Mouse (Mus musculus) embryonic fibroblast, embryonic 13.5 days (primary cell): ENCODE measurements at regions not wholly inside any gene's neighbourhood (a gene's known extent, or its start where the extent isn't known, plus 50 kb on each side); places are given as distances from the start of the nearest gene placed in this dataset.

Source experiments
- H3K27ac ChIP-seq: 2 replicates; pipeline ENCODE4 v1.5.1; 2012; ENCODE audit warnings: low read length, control low read depth, inconsistent platforms; ENCODE audit not compliant: insufficient read depth
- H3K4me1 ChIP-seq: 2 replicates; pipeline ENCODE4 v1.6.1; 2011; ENCODE audit warnings: low read length; ENCODE audit not compliant: control insufficient read depth, insufficient read depth
- H3K4me3 ChIP-seq: 2 replicates; pipeline ENCODE4 v1.5.1; 2011; ENCODE audit warnings: mild to moderate bottlenecking, control low read depth, low read length; ENCODE audit not compliant: insufficient read depth
- CTCF ChIP-seq: IDR thresholded peaks from 2 replicates; pipeline ENCODE4 v1.5.1; 2011; ENCODE audit warnings: mild to moderate bottlenecking, control low read depth, low read length, moderate library complexity, borderline replicate concordance; ENCODE audit not compliant: insufficient read depth
- POLR2A ChIP-seq: IDR thresholded peaks from 2 replicates; pipeline ENCODE4 v1.6.1; 2011; ENCODE audit warnings: low read depth, mild to moderate bottlenecking, control low read depth, low read length, moderate library complexity

GRCm38 (mm10) chr3:151384850-151385249 is 52.8 kb upstream of the Adgrl4 start:
- no peak for TF ChIP-seq CTCF
- TF ChIP-seq POLR2A: no peak
- no peak overlapping the region for H3K27ac ChIP-seq
- no peak overlapping the region for H3K4me3 ChIP-seq
- no peaks in the 10 kb centered on the region for H3K4me1 ChIP-seq

DNA sequence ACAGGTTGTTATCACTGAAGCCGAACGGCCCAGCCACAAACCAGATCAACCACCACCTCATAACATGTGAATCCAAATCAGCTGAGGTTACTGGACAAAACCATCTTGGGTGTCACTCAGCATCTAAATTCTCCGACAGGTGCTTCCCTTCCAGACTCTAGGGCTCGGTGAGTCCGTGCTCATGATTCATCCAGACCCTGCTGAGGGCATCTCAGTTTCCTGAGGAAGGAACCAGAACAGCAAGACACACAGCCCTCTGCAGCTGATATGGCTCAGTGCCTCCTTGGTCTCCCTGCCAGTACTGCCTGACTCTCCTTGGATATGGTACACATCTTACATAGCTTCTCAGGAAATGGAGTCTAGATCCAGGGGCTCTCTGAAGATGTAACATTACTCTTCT is 51.6 kb upstream of the Adgrl4 start:
- Histone ChIP-seq H3K4me3 (no peak overlapping the region), H3K4me1 (peaks cover 5% of the 10 kb centered on the region)
- TF ChIP-seq POLR2A: no peak
- no peak for TF ChIP-seq CTCF

More for the DNA sequence above, 51.6 kb upstream of the Adgrl4 start:
- H3K27ac ChIP-seq: no peak overlapping the region
